Mouse (Mus musculus) macrophage (primary cell): Measurements from ENCODE around the gene Jade3. TPM values are rescaled to one million over a fixed set of nuclear protein-coding genes. Genes with fewer than 3 reads are reported as not detected.
"Not testable (repeated sequence)": the region's sequence is repeated elsewhere in the genome, so short reads cannot be mapped to it uniquely, and the experiment has no call there.

Source experiments
- H3K27ac ChIP-seq: fragments of 350-480 bp; formaldehyde crosslinking; 2 replicates; pipeline ENCODE4 v1.9.0; 2021
- H3K36me3 ChIP-seq: fragments of 350-480 bp; formaldehyde crosslinking; 2 replicates; pipeline ENCODE4 v1.9.0; 2021; ENCODE audit errors: inconsistent target
- H3K4me3 ChIP-seq: fragments of 350-480 bp; formaldehyde crosslinking; 2 replicates; pipeline ENCODE4 v1.9.0; 2021; ENCODE audit errors: inconsistent target
- H3K79me2 ChIP-seq: fragments of 350-480 bp; formaldehyde crosslinking; 2 replicates; pipeline ENCODE4 v1.9.0; 2021; ENCODE audit errors: inconsistent target
- WGBS: methylation state at CpG from one replicate; pipeline ENCODE4 v1.1.7; 2026; ENCODE audit warnings: inconsistent platforms; ENCODE audit not compliant: missing documents; 5-methylcytosine and 5-hydroxymethylcytosine counted together
- polyA plus RNA-seq: library from polyadenylated mRNA; stranded (reverse); fragments of 250-400 nt; gene quantifications from 3 replicates; pipeline ENCODE4 v1.2.4, GENCODE M21; 2018; ENCODE audit warnings: inconsistent platforms
- total RNA-seq, 78 experiments: library from RNA; depleted of rRNA; stranded (reverse); fragments of 250-400 nt; gene quantifications; 1 replicate in 9 of 78; 2 replicates in 24 of 78; 3 replicates in 43 of 78; 4 replicates in 2 of 78; pipeline ENCODE4 v1.2.4; 2018; ENCODE audit warnings: inconsistent platforms in 56 of 78

Gene Jade3
- 10 to 100 TPM in 13 of 26 experiments, 1 to 10 TPM in 13; 3.8 to 25.6 (median 10.0) TPM for total RNA-seq (2018; cell fraction: chromatin; rRNA removed)
- total RNA-seq (2018; cell fraction: cytosol; rRNA removed) = 1 to 10 TPM; 2.7 to 6.4 (median 3.6) TPM
- 10 to 100 TPM in 3 of 26 experiments, 1 to 10 TPM in 23; 2.6 to 18.1 (median 5.8) TPM for total RNA-seq (2018; cell fraction: nucleus; rRNA removed)
- 2.7 to 4.4 TPM (median 3.1 TPM) in 3 replicates for polyA plus RNA-seq

DNA sequence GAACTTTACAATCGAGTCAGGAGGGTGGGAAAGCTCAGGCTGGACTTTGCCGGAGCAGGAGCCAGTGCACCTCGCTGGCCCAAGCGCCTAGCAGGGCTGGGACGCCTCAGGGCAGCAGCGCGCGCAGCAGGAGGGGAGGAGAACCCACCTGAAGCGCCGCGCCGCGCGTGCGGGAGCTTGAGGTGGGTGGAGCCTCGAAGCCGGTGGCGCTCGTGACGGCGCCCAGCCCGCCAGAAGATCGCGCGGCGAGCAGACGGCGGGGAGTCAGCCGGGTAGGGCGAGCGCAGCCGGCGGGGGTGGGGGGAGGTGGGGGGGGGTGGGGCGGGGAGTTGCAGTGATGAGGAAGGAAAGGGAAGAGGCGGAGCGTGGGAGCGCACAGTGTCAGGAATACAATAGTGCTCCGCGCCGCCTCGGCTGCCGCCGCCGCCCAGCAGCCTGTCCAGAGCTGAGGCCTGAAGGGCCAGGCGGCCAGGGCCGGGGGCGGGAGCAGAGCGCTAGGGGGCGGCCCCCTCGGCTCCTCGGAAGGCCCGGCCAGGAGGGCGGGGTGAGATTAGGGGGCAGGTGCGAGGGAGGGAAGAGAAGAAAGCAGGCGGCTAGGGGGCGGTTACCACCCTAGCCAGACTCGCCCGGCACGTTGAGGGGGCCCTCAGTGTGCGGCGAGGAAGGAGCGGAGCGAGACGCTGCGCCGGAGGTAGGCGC, at the start of gene Jade3:
Gene Jade3 (plus strand): TSS at position 549 of the 699 bp plus-strand sequence.
- 28% methylated on average over 39 of the region's 67 CpGs for WGBS
- Histone ChIP-seq H3K79me2 (no peaks in the 10 kb centered on the region), H3K36me3 (no peaks in the 10 kb centered on the region), H3K27ac (no peak within 1 kb of the TSS), H3K4me3 (peak within 1 kb of the TSS; percentile 52)

DNA sequence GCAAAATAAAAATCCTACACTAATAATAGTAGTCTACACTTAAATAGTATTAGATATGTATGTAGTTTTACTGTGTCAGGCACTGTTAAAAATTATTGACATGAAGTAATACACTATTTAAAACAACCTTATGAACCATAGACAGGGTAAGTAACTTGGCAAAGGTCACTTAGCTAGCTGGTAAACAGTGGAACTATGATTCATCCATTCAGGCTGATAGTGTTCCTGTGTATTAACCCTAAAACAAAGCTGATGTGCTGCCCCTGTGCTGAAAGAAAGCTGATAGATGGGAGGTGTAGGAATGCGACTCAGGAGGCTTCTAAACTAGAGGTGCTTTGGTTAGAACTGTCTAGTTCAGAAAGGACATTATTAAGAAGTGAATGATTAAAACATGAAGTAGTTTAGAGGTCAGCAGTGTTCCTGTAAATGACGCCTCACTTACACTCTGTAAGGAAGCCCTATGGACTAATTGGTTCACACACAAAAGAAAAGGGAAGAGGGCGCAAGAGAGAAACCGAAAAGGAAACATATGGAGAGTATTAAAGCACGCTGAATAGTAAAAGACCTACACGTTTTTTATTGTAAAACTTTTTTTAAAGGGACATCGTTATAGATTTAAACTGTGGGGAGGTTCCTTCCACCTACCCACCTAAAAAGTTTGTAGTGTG, 46.0 kb upstream of the Jade3 start:
- Histone ChIP-seq H3K36me3 (no peaks in the 10 kb centered on the region), H3K79me2 (peaks cover 74% of the 10 kb centered on the region), H3K4me3 (no peak overlapping the region), H3K27ac (no peak overlapping the region)
- WGBS = 27% methylated on average over 7 of the region's 7 CpGs

DNA sequence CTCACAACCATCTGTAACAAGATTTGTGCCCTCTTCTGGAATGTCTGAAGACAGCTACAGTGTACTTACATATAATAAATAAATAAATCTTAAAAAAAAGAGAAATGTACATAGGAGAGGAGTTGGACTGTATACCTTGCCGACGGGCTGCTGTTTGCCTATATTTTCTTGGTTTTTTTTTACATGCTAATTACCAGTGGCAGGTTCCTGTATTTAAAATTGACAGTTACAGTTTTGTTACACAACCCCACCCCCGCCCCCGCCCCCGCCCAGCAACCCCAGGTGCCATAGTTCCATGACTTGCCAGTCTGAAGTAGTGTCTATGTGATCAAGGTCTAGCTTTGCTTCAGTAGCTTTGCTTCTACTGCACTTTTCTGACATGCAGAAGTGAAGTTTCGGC, 43.2 kb upstream of the Jade3 start:
- Histone ChIP-seq H3K4me3 (no peak overlapping the region), H3K27ac (no peak overlapping the region), H3K36me3 (no peaks in the 10 kb centered on the region), H3K79me2 (peaks cover 61% of the 10 kb centered on the region; the same call in 1 of the 2 replicates)
- WGBS = 87% methylated on average over 4 of the region's 6 CpGs

DNA sequence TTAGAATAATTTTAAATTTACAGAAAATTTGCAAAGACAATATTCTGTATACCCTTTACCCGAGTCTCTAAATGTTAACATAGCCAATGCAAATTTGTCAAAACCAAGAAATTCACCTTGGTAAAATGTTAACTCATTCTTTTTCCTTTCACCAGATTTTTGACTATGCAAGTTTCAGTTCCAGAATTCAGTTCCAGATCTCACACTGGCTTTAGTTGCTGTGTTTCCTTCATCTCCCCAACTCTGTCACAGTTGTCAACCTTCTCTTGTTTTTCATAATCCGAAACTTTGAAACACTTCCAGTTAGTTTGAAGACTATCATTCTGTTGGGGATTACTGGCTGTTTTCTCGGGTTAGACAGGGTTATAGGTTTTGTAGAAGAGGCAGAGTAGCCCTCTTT, 38.5 kb upstream of the Jade3 start:
- peaks cover 39% of the 10 kb centered on the region; the same call in 1 of the 2 replicates for H3K79me2 ChIP-seq
- H3K4me3 ChIP-seq = no peak overlapping the region
- no peak overlapping the region for H3K27ac ChIP-seq
- no peaks in the 10 kb centered on the region for H3K36me3 ChIP-seq
- WGBS = 45% methylated on average over 3 of the region's 3 CpGs

DNA sequence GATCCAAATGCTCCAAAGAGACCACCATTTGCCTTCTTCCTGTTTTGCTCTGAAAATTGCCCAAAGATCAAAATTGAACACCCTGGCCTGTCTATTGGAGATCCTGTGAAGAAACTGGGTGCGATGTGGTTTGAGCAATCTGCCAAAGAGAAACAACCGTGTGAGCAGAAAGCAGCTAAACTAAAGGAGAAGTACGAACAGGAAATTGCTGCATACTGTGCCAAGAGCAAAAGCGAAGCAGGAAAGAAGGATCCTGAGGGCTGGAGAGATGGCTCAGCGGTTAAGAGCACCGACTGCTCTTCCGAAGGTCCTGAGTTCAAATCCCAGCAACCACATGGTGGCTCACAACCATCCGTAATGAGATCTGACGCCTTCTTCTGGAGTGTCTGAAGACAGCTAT, 33.5 kb upstream of the Jade3 start:
- not testable (repeated sequence) for H3K4me3 ChIP-seq, H3K27ac ChIP-seq
- 32% methylated on average over 4 of the region's 9 CpGs for WGBS

DNA sequence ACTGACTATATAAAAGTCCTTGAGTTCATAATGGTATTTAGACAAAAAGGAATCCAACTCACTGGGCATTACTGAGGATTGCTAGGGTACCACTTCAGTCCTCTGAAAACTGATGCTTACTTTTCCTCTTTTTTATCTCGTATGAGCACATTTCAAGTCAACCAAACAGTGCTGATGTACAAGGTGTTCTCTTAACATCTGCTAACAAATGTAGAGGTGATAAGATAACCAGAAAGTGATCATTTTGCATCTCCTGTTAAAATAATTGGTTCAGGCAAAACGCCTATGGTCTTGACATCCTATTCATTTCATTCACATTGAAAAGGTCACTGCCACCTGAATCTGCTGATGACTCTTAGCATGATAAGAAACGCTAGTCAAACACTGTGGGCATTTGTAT, 32.5 kb upstream of the Jade3 start:
- Histone ChIP-seq H3K79me2 (peaks cover 12% of the 10 kb centered on the region; the same call in 1 of the 2 replicates), H3K36me3 (no peaks in the 10 kb centered on the region), H3K4me3 (no peak overlapping the region), H3K27ac (no peak overlapping the region)
- 91% methylated on average over 3 of the region's 3 CpGs for WGBS

More for the DNA sequence above, 33.5 kb upstream of the Jade3 start:
- H3K79me2 ChIP-seq = peaks cover 16% of the 10 kb centered on the region; the same call in 1 of the 2 replicates
- H3K36me3 ChIP-seq = not testable (repeated sequence)

DNA sequence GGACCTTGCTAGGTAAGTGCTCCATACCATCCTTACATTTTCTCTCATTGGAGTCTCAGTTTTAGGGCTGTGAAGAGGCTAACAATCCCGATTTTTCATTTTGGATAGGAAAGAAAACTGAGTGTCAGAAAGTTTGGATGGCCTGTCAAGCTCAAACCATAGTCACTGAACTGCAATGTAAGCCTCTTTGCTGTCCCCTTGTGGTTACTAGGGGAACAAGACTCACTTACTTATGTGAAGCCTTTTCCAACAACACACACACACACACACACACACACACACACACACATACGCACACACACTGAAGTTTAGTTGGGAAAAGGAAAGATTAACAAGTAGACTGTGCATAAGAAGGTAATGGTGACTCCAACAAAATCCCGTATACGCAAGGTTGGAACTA, 21.4 kb upstream of the Jade3 start:
- Histone ChIP-seq H3K36me3 (no peaks in the 10 kb centered on the region), H3K27ac (no peak overlapping the region), H3K79me2 (no peaks in the 10 kb centered on the region), H3K4me3 (no peak overlapping the region)
- WGBS = 89% methylated on average over 3 of the region's 4 CpGs

DNA sequence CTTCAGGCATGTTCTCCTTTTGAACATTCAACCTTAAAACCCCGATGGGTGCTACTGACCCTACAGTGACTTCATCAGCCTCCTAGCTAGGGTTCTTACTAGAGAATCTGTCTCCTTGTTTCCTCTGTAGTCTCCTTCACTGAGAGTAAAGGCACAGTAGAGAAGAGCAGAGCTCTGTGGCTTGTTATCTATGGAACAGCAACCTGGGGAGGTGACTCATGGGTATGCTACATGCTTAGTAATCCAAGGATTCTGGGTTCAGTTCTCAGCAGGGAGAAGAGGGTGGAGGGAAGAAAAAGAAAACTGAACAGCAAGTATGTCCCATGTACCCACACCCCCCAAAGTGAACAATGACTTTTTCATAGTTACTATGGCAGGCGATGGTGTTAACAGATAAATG, 18.6 kb upstream of the Jade3 start:
- Histone ChIP-seq H3K4me3 (no peak overlapping the region), H3K79me2 (no peaks in the 10 kb centered on the region), H3K27ac (no peak overlapping the region), H3K36me3 (no peaks in the 10 kb centered on the region)
- 100% methylated on average over 2 of the region's 2 CpGs for WGBS

DNA sequence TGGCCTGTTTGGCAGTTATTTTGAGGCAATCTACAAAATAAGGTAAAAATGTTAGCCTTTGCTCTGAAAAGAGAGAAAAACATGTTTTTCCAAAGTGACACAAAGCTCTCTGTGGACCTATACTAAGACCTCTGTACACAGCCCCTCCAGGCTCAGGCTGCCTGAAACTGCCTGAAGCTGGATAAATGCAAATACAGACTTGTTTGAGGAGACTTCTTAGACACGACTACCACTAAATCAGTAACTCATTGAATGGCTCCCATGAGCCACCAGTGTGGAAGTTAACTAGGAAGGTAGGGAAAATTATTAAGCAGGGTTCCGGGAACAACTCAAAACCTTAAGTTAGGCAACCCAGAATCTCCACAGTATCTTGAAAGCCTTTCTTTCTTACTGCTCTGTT, 17.8 kb upstream of the Jade3 start:
- Histone ChIP-seq H3K27ac (no peak overlapping the region), H3K36me3 (no peaks in the 10 kb centered on the region), H3K4me3 (no peak overlapping the region), H3K79me2 (no peaks in the 10 kb centered on the region)
- WGBS = 95% methylated on average over 2 of the region's 2 CpGs

DNA sequence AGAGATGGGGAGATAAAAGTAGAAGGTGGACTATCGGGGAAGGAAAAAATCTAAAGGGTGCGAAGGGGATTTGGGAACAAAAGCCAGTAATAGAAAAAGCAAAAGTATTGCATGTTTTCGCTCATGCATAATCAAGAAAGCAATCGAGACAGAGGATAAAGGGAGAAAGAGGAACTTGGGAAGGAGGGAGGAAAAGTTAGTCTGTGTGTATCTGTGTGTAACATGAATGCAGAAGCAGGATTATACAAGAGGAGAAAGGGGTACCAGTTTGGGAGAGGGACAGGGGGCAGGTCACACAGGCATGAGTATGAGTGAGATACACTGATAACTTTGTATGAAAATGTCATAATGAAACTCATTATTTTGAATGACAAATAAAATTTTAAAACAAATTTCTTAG, 14.1 kb upstream of the Jade3 start:
- WGBS = 68% methylated on average over 4 of the region's 4 CpGs
- H3K79me2 ChIP-seq = no peaks in the 10 kb centered on the region
- no peak overlapping the region for H3K4me3 ChIP-seq
- H3K36me3 ChIP-seq = no peaks in the 10 kb centered on the region
- H3K27ac ChIP-seq = no peak overlapping the region

DNA sequence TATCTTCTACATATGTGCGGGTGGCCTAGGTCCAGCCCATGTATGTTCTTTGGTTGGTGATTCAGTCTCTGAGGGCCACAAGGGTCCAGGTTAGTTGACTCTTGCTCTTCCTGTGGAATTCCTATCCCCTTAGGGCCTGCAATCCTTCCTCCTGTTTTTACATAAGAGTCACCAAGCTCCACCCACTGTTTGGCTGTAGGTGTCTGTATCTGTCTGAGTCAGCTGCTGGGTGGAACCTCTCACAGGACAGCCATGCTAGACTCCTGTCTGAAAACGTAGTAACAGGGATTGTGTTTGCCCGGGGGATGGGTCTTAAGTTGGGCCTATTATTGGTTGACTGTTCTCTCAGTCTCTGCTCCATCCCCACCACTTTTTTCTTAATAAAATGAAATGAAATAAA, 13.3 kb upstream of the Jade3 start:
- 94% methylated on average over 3 of the region's 3 CpGs for WGBS
- no peak overlapping the region for H3K27ac ChIP-seq

DNA sequence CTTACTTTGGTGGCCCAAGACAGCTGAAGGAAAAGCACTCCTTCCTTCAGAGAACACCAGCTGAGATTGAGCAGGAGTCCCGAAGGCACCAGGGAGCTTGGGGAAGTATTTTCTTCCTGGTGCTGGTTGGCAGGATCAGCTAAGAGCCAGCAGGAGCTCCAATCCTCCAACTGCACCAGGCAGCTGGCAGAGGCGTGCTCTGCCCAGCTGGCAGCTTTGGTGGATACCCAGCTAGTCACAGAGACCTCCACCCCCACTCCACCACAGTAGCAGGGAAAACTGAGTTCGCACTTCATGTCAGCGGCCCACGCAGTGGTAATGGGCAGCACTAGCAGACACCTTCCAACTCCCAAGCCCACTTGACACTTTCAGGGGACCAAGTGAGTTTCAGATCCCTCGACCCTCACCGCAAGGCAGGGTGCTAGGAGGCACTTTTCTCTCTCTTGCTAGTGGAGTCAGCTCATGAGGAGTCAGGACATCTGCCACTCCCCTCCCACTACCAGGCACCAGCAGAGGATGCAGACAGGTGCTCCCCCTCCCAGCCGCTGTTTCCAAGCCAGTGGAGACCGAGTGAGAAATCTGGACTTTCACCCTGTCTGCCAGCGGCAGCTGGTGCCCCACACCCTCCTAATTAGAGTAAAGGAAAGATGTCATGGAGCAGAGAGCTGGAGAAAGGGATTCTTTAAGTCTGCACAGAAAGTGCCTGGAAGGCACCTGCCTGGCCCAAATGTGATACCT, 10.4 kb upstream of the Jade3 start:
- H3K36me3 ChIP-seq = no peaks in the 10 kb centered on the region
- 84% methylated on average over 5 of the region's 10 CpGs for WGBS
- no peak overlapping the region for H3K27ac ChIP-seq
- H3K79me2 ChIP-seq = no peaks in the 10 kb centered on the region
- no peak overlapping the region for H3K4me3 ChIP-seq

More for the DNA sequence above, 13.3 kb upstream of the Jade3 start:
- no peaks in the 10 kb centered on the region for H3K79me2 ChIP-seq
- H3K36me3 ChIP-seq = no peaks in the 10 kb centered on the region
- H3K4me3 ChIP-seq = no peak overlapping the region

DNA sequence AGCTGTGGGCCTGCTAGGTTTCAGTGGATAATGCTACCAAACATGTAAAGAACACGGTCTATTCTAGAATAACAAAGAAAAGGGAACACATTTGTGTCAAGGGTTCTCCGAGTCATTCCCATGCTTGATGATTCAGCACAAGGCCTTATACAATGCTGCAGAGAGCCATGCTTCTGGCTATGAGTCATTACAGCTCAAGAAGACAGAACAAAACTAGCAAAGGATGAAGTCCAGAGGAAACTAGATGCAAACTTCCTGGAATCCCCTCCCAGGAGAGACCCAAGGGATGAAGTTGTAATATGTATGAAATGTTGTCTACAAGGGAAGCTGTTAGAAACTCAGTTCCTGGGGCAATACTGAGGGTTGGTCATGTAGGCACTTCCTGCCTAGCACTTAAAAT, 7.0 kb upstream of the Jade3 start:
- Histone ChIP-seq H3K27ac (0 out of 2 replicates have a peak overlapping the region, but pooled peaks have one; percentile 24), H3K36me3 (no peaks in the 10 kb centered on the region), H3K79me2 (no peaks in the 10 kb centered on the region), H3K4me3 (no peak overlapping the region)
- WGBS = 37% methylated on average over 2 of the region's 2 CpGs

DNA sequence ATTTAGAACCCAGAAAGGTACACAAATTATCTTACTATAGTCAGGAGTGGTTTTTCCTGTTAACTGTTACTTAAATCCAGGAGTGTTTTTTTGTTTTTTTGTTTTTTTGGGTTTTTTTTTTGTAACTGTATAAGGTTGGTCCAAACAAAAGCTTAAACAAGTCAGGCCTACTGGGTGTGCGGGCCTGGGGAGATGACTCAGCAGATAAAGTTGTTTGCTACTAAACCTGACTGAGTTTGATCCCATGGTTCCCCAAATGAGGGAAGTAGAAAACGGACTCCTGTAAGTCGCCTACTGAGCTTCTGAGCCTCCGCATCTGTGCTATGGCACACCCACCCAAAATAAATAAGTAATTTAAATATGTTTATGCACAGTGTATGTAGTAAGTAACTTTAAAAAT, 6.0 kb upstream of the Jade3 start:
- no peak overlapping the region for H3K4me3 ChIP-seq
- H3K79me2 ChIP-seq = no peaks in the 10 kb centered on the region
- H3K27ac ChIP-seq = no peak overlapping the region
- H3K36me3 ChIP-seq = no peaks in the 10 kb centered on the region
- WGBS = 72% methylated on average over 4 of the region's 4 CpGs
